In genomic region chr17:33713271-33713670, GRCm38 (mm10) we compare ENCODE assay signal across 12 mouse cellular contexts. TPM values are rescaled to one million over a fixed set of nuclear protein-coding genes. Genes with fewer than 3 reads are reported as not detected.
DNase-seq lines count a peak whose midpoint lies in the region; ATAC-seq and TF ChIP-seq lines count a peak whose summit lies in the region.
"Had no signal": no experiment of that assay in that cellular context is flagged by ENCODE, and none has a peak within 500 bp of the region (broad histone marks: within the 10 kb centered on the region; RNA-seq: fewer than 3 reads in every experiment).

No protein-coding gene starts in this region.

- H3K36me3 ChIP-seq in stomach, embryonic 14.5 days (ENCODE audit: control insufficient read depth, insufficient read depth, low read length) = peaks cover 8% of the 10 kb centered on the region; the same call in 1 of the 2 replicates
- H3K36me3 ChIP-seq in stomach, postnatal 0 days (ENCODE audit: control insufficient read depth, insufficient read depth, low read length) = 0 out of 2 replicates have a peak, but pooled peaks cover 3% of the 10 kb centered on the region
- peaks cover 94% of the 10 kb centered on the region for H3K36me3 ChIP-seq in erythroblast, embryonic 14.5 days (ENCODE audit: control insufficient read depth)
- H3K36me3 ChIP-seq in neural tube, embryonic 15.5 days = peaks cover 22% of the 10 kb centered on the region

- 72% methylated on average over 5 of the region's 5 CpGs for WGBS in stomach, embryonic 14.5 days
- 68% methylated on average over 5 of the region's 5 CpGs for WGBS in stomach, postnatal 0 days
- 87% methylated on average over 5 of the region's 5 CpGs for WGBS in neural tube, embryonic 15.5 days

- no peak overlapping the region for H3K27ac ChIP-seq in stomach, embryonic 14.5 days (ENCODE audit: low read length)
- no peak overlapping the region for H3K27ac ChIP-seq in stomach, postnatal 0 days (replicated peaks)
- no peak overlapping the region for H3K27ac ChIP-seq in neural tube, embryonic 15.5 days (replicated peaks)
- H3K27ac ChIP-seq: hindbrain, embryonic 15.5 days had no signal

- no peak overlapping the region for H3K9ac ChIP-seq in stomach, embryonic 14.5 days (replicated peaks; ENCODE audit: low read depth, low read length)
- H3K9ac ChIP-seq in stomach, postnatal 0 days (ENCODE audit: low read length) = no peak overlapping the region
- no peak overlapping the region for H3K9ac ChIP-seq in neural tube, embryonic 15.5 days (replicated peaks)
- H3K9ac ChIP-seq: forebrain, postnatal 0 days; hindbrain, embryonic 15.5 days had no signal

- H3K27me3 ChIP-seq in stomach, embryonic 14.5 days (ENCODE audit: control insufficient read depth, insufficient read depth, low read length) = no peaks in the 10 kb centered on the region
- H3K27me3 ChIP-seq in stomach, postnatal 0 days (ENCODE audit: control insufficient read depth, insufficient read depth, low read length) = no peaks in the 10 kb centered on the region
- H3K27me3 ChIP-seq in erythroblast, embryonic 14.5 days (ENCODE audit: control insufficient read depth) = no peaks in the 10 kb centered on the region; the same call in 1 of the 2 replicates
- no peaks in the 10 kb centered on the region for H3K27me3 ChIP-seq in neural tube, embryonic 15.5 days (replicated peaks)
- H3K27me3 ChIP-seq: hindbrain, embryonic 15.5 days had no signal

- no peaks in the 10 kb centered on the region for H3K4me1 ChIP-seq in stomach, embryonic 14.5 days (ENCODE audit: control insufficient read depth, insufficient read depth, low read length)
- no peaks in the 10 kb centered on the region for H3K4me1 ChIP-seq in stomach, postnatal 0 days (replicated peaks; ENCODE audit: control insufficient read depth, insufficient read depth)
- H3K4me1 ChIP-seq in erythroblast, embryonic 14.5 days (ENCODE audit: control insufficient read depth) = peaks cover 85% of the 10 kb centered on the region
- peaks cover 11% of the 10 kb centered on the region for H3K4me1 ChIP-seq in neural tube, embryonic 15.5 days

- DNase-seq in stomach, postnatal 0 days (ENCODE audit: low spot score) = no peak
- no peak for DNase-seq in left cerebral cortex, postnatal 10 days (ENCODE audit: extremely low spot score in 1 of 2, low spot score in 2 of 2)
- DNase-seq in left cerebral cortex, postnatal 4 days = no peak
- DNase-seq: forebrain, postnatal 0 days; kidney, postnatal 36 days; thymus, postnatal 36 days had no signal

- peak; percentile 57; the same call in 1 of the 2 replicates for ATAC-seq in stomach, embryonic 14.5 days (ENCODE audit: insufficient number of reproducible peaks, insufficient read depth, low FRiP score, low read depth)
- no peak for ATAC-seq in stomach, postnatal 0 days (ENCODE audit: low FRiP score, low TSS enrichment)
- peak; percentile 49; the same call in 1 of the 2 replicates for ATAC-seq in megakaryocyte, adult 5-6 weeks (ENCODE audit: poor library complexity, severe bottlenecking)
- no peak for ATAC-seq in neural tube, embryonic 15.5 days (ENCODE audit: low FRiP score)
- ATAC-seq: forebrain, postnatal 0 days; midbrain, embryonic 16.5 days had no signal

- no peak overlapping the region for H3K4me2 ChIP-seq in stomach, embryonic 14.5 days (replicated peaks; ENCODE audit: low read depth, low read length)
- H3K4me2 ChIP-seq in stomach, postnatal 0 days (replicated peaks; ENCODE audit: low read depth) = no peak overlapping the region
- H3K4me2 ChIP-seq in neural tube, embryonic 15.5 days = no peak overlapping the region
- H3K4me2 ChIP-seq: hindbrain, embryonic 15.5 days had no signal

- intact Hi-C loops in left cerebral cortex, postnatal 10 days (cut with DNase I) = no loop called here
- intact Hi-C loops in left cerebral cortex, postnatal 4 days (cut with DNase I) = no loop called here

- H3K4me3 ChIP-seq in stomach, embryonic 14.5 days (ENCODE audit: low read depth, low read length) = no peak overlapping the region
- no peak overlapping the region for H3K4me3 ChIP-seq in stomach, postnatal 0 days (ENCODE audit: low read depth, low read length)
- peak overlapping the region; percentile 67 for H3K4me3 ChIP-seq in erythroblast, embryonic 14.5 days (replicated peaks)
- no peak overlapping the region for H3K4me3 ChIP-seq in neural tube, embryonic 15.5 days (replicated peaks)
- H3K4me3 ChIP-seq: hindbrain, embryonic 15.5 days had no signal

- H3K9me3 ChIP-seq in stomach, embryonic 14.5 days (ENCODE audit: control insufficient read depth, low read depth, low read length) = no peaks in the 10 kb centered on the region
- no peaks in the 10 kb centered on the region for H3K9me3 ChIP-seq in stomach, postnatal 0 days (ENCODE audit: control insufficient read depth, low read length)
- H3K9me3 ChIP-seq in erythroblast, embryonic 14.5 days (ENCODE audit: control insufficient read depth, low read length) = peaks cover 15% of the 10 kb centered on the region
- H3K9me3 ChIP-seq in neural tube, embryonic 15.5 days (replicated peaks) = peaks cover 6% of the 10 kb centered on the region; the same call in 1 of the 2 replicates
- H3K9me3 ChIP-seq: hindbrain, embryonic 15.5 days had no signal

- no peak for TF ChIP-seq EP300 in stomach, postnatal 0 days (optimal IDR thresholded peaks at IDR 0.05)

- TF ChIP-seq CTCF in stomach, postnatal 0 days (IDR thresholded peaks at IDR 0.05; ENCODE audit: low read depth) = no peak

RNA-seq across cellular contexts. Expression of gene March2, which starts 5.2 kb away (rescaled TPM):
- 42.8 and 49.3 TPM in 2 replicates for polyA plus RNA-seq in stomach, embryonic 14.5 days (2014; fragmentation: Nextera tagmentation; extraction: Ambion mirVana)
- 51.1 and 54.6 TPM in 2 replicates for polyA plus RNA-seq in stomach, postnatal 0 days (2015; fragmentation: Nextera tagmentation; extraction: Ambion mirVana)
- polyA plus RNA-seq in erythroblast, embryonic 14.5 days (2012) = 80.5 and 112 TPM in 2 replicates
- 51.4 and 64.2 TPM in 2 replicates for total RNA-seq in megakaryocyte, adult 5-6 weeks (2015)
- 42.7 and 46.6 TPM in 2 replicates for total RNA-seq in megakaryocyte, adult 5-6 weeks (2017)
- total RNA-seq in left cerebral cortex, postnatal 10 days (2021) = 10 to 100 TPM; 81.5 to 82.1 TPM
- polyA plus RNA-seq in neural tube, embryonic 15.5 days (2015; fragmentation: Nextera tagmentation; extraction: Ambion mirVana) = 77.4 and 81.5 TPM in 2 replicates
- 10 to 100 TPM; 66.9 to 73.5 TPM for total RNA-seq in left cerebral cortex, postnatal 4 days (2021)

RNA-seq across cellular contexts. Expression of gene Hnrnpm, which starts 26.6 kb away (rescaled TPM):
- polyA plus RNA-seq in stomach, embryonic 14.5 days (2014; fragmentation: Nextera tagmentation; extraction: Ambion mirVana) = 313 and 333 TPM in 2 replicates
- 115 and 122 TPM in 2 replicates for polyA plus RNA-seq in stomach, postnatal 0 days (2015; fragmentation: Nextera tagmentation; extraction: Ambion mirVana)
- 33.0 and 43.0 TPM in 2 replicates for polyA plus RNA-seq in erythroblast, embryonic 14.5 days (2012)
- total RNA-seq in megakaryocyte, adult 5-6 weeks (2015) = 362 and 391 TPM in 2 replicates
- 264 and 265 TPM in 2 replicates for total RNA-seq in megakaryocyte, adult 5-6 weeks (2017)
- 100 to 1,000 TPM; 113 to 115 TPM for total RNA-seq in left cerebral cortex, postnatal 10 days (2021)
- 161 and 203 TPM in 2 replicates for polyA plus RNA-seq in neural tube, embryonic 15.5 days (2015; fragmentation: Nextera tagmentation; extraction: Ambion mirVana)
- total RNA-seq in left cerebral cortex, postnatal 4 days (2021) = 100 to 1,000 TPM; 178 to 195 TPM

RNA-seq across cellular contexts. Expression of gene Rab11b, which starts 47.1 kb away (rescaled TPM):
- polyA plus RNA-seq in stomach, embryonic 14.5 days (2014; fragmentation: Nextera tagmentation; extraction: Ambion mirVana) = 255 and 296 TPM in 2 replicates
- 164 TPM in 2 replicates for polyA plus RNA-seq in stomach, postnatal 0 days (2015; fragmentation: Nextera tagmentation; extraction: Ambion mirVana)
- polyA plus RNA-seq in erythroblast, embryonic 14.5 days (2012) = 26.5 and 41.4 TPM in 2 replicates
- 94.0 and 104 TPM in 2 replicates for total RNA-seq in megakaryocyte, adult 5-6 weeks (2015)
- total RNA-seq in megakaryocyte, adult 5-6 weeks (2017) = 26.7 and 41.1 TPM in 2 replicates
- 100 to 1,000 TPM; 336 to 350 TPM for total RNA-seq in left cerebral cortex, postnatal 10 days (2021)
- polyA plus RNA-seq in neural tube, embryonic 15.5 days (2015; fragmentation: Nextera tagmentation; extraction: Ambion mirVana) = 519 and 596 TPM in 2 replicates
- 100 to 1,000 TPM; 361 to 382 TPM for total RNA-seq in left cerebral cortex, postnatal 4 days (2021)

Comparison
In these comparisons a context has a peak if more than half of its experiments do, and no peak if none do; other contexts are left out.
1. ATAC-seq: peak in stomach, embryonic 14.5 days (single experiment) and megakaryocyte, adult 5-6 weeks (single experiment); none in stomach, postnatal 0 days (single experiment) and neural tube, embryonic 15.5 days (single experiment).